Mouse (Mus musculus) heart, postnatal 4 days (tissue): Measurements from ENCODE around the gene Prkg1. TPM values are rescaled to one million over a fixed set of nuclear protein-coding genes. Genes with fewer than 3 reads are reported as not detected.
A peak's percentile ranks its signal among the peaks of the same experiment; 100 is the strongest.

Source experiments
- DNase-seq: peaks from one replicate; pipeline ENCODE4 v3.0.0; 2021
- total RNA-seq, 2 experiments: library from RNA; stranded (reverse); gene quantifications; 2 replicates each; pipeline ENCODE4 v1.2.3; 2021

Gene Prkg1
- total RNA-seq, 2 experiments from 2014 or later: 22.5 to 23.9 TPM

DNA sequence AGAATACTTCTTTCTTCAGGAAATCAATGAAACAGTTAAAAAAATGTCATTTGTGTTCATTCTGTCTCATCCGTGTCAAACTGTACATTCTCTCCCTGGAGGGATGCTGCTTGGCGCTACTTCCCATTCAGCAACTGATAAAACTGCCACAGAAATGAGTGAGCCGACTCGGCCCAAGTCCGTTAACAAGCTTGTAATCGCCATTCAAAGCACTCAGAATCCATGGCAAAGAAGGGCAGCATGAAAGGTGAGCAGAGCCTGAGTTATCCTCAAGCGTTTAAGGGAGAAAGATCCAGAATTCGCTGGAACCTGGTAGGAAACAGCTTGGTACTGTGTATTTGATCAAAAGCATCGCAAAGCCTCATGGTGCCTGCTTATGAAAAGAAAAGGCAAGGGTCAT, 339.6 kb downstream of the Prkg1 start:
- no peak for DNase-seq

DNA sequence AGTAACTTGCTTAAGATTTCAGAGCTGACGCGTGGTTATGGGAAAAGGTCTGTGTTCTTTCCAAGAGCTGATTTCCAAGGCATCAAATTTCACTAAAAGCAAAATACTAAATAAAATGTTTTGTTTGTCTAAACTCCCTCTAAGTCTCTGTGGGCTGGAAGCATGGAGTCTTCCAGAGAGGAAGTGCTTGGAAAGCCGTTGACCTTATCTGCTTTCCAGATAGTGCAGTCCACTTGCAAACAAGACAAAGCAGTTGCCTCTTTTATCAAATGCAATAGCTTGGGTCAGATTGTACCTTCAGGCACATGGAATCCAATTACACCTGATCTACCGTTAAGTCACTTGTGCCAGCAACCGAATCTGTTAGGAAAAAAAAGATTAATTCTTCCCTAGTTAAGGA, 340.5 kb downstream of the Prkg1 start:
- no peak for DNase-seq

DNA sequence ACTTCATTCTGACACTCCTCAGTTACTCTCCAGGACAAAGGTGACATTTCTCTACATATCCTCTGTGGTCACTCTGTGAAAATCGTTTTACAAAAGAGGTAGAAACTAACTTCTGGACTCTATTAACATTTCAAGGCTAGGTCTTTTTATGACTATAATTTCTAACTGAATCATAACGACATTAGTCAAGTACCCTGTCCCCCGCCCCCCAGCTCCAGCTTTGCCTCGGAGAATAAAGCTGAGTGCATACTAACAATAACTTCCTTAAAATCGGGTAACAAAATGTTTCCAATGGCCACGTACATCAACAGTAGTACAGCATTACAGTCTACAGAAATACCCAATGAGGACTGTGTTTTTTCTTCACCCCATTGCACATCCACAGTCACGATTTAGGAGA, 351.3 kb downstream of the Prkg1 start:
- DNase-seq: no peak

DNA sequence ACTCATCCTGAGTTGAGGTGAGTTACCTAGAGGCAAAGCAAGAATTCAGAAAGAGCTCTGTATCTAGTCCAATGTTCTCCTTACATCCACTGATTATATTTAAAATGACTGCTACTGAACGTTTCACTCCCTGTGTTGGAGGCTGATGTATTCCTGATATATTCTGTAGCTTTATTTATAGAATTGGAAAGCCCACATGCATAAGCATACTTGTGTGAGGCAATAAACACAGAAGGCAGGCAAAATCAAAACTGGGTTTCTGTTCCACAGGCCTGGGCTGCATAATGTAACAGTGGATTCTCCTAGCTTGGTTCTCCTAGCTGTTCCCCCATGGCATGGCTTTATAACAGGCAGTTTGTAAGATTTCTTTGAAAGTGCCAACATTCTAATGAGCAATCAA, 368.7 kb downstream of the Prkg1 start:
- DNase-seq: no peak

DNA sequence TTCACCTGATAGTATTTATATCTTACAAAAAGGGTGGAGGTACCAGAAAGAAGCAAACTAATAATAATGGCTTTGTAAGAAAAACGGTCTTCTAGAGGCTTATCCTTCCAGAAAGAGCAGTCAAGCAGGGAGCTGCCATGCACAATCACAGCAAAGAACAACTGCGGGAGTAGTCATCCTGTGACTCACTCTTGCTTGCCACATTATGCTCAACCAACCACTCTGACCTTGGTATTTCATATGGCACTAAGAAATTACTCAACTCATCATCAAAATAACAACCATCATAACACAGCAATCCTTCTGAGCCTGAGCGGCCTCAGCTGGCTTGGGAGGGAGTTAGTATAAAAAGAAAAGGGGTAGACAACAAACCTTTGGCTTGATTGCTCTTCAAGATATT, 379.5 kb downstream of the Prkg1 start:
- no peak for DNase-seq

DNA sequence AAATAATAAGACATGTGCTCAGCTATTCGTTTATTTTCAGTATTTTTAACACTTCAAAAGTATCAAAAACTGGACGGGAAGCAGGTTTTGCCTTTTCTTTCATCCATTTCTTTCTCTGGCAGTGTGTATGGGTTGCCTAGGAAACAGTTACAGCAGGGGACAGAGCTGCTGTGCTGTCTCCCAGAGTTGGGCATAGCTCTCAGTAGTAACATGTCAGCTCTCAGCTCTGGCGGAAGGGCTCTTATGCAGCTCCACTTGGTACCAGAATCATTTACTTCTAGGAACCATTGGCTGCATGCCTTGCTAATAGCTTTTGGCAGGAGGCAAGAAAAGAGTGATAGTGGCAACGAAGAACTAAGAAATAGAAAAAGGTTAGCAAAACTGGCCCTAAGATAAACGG, 381.0 kb downstream of the Prkg1 start:
- no peak for DNase-seq

DNA sequence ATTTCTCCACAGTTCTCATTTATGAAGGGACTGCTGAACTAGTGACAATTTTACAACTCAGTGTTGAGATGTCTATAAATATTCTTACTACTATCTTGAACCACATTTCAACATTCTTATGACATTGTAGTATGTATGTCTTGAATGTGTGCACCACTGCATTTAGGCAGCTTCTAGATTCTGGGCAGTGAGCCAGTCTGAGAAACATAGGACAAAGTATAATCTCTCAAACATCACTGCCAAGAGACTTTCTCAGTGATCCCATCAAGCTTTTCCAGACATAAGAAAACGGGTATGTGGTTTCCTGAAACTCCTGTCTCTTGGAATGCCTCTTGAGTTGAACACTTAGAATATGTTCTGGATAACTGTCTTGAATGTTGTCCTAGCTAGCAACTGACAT, 394.7 kb downstream of the Prkg1 start:
- DNase-seq: no peak

DNA sequence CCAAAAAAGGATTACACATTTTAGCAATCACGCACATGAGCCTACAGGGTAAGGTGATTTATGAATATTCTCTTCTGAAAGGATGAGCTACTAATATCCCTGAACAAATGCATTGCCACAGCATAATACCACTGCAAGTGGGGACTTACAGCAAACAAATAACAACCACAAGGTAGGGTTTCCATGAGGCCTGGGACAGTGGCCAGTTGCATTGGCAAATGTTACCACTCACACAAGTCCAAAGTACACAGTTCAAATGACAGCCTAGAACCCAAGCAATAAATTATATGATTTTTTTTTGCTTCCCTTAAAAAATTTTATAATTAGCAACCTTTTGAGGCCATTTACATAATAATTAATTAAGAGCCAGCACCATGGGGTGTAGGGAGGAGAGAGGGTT, 395.7 kb downstream of the Prkg1 start:
- no peak for DNase-seq

DNA sequence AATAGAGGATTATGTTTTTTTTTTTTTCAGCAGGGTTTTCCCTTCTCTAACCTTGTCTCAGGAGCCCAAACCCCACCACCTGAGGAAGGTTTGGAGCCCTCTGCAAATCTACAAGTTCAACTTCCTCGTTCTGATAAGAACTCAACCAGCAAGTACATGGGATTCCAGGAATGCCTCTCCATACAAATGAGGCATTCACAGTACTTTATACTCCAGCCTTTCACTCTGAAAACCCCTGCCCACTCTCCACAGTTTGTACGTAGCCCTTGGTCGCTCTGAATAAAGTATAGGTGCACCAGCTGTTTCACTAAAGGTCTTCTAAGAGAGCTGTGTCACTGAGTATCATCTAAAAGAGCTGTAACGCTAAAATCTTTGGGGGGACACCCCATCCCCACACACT, 402.8 kb downstream of the Prkg1 start:
- no peak for DNase-seq

DNA sequence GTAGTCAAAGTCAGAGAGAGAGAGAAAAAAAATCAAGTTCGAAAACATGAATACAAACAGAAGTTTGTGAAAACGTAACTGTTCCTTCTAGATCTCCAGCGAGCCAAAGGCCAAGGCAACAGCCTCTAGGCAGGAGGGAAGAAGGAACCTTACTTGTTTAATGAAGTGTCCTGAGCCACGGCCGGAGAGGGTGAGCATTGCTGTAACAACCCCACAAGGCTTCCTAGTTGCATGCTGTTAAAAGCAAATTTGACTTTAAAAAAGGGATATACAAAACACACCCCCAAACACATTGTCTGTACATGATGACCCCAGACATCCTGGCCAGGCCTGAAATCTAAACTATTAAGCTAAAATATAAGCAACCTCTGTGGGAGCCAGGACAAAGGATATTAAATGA, 403.3 kb downstream of the Prkg1 start:
- no peak for DNase-seq

DNA sequence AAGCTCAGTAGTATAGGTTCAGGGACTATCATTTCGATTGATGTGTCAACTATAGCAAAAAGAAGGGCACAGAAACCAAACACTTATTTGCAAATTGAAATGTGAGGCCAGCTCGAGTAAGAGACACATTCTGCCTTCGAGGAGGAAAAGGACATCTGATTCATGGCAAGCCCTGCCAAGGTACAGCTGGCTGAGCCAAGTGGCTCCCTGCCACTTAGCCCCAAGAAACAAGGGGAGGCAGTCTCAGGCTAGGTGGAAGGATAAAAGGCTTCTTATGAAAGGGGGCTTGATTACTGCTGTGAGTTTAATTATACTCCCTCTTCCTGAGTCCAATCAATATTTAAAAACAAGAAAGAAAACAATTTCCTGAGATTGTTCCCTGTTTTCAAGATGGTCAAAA, 403.7 kb downstream of the Prkg1 start:
- DNase-seq: peak; percentile 35

DNA sequence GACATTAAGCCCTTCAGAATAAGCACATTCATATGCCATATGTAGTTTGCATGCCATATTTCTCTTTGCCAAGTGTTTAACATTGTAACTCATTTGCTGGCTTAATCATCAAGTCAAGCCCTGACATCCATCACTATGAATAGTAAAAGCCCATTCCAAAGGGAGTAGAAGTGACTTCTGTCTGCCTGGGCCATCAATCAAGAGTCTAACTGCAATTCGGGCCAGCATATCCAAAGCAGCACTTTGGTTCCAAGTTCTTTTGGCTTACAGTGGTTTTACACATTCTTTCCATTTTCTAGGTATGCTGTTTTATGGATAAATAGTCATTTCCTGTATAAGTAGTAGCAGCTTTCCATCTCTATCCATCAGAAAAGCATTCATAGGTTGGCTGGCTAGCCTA, 409.9 kb downstream of the Prkg1 start:
- DNase-seq: no peak

DNA sequence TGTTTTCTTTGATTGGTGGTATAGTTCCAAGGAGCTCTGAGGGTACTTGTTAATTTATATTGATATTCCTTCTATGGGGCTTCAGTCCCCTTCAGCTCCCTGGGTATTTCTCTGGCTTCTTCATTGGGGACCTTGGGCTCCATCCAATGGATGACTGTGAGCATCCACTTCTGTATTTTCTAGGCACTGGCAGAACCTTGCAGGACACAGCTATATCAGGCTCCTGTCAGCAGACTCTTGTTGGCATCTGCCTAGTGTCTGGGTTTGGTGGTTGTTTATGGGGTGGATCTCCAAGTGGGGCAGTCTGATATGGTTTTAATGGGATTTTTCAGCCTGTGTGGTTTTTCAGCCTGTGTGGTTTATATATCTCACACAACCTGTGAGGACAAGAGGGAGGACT, 412.0 kb downstream of the Prkg1 start:
- peak; percentile 21 for DNase-seq

DNA sequence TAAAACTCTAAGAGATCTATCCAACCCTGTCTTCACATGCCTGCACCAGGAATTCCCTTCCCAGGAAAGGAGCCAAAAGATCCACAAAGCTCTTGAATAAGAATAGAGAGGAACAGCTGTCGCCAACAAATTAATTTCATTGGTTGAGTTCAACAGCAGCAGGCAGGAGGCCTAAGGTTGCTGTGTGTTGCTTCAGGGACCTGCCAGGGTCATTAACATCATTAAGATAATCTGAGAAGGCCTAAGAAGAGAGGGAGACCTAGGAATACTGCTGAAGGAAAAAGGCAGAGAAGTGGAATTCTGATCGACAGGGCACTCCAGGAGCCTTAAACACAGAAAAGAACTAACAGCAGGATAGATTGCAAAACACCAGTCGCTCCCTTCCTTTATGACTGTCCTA, 413.0 kb downstream of the Prkg1 start:
- no peak for DNase-seq

DNA sequence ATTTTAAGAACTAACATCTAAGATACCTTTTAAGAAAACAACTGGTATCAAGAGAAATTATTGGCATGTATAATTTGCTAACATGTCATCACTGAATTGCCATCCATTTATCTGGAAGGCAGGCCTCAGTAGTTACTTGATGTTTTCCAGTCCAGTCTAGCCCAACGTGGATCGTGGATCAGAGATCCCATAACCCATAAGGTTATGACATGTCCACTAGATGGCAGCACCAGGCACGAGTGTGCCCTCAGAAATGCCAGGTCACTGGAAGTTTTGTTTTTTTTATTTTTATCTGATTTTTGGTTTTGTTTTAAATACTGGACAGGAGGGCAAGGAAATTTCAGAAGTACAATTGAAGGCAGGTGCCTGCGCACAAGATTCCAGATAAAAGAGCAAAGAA, 422.7 kb downstream of the Prkg1 start:
- peak; percentile 68 for DNase-seq

DNA sequence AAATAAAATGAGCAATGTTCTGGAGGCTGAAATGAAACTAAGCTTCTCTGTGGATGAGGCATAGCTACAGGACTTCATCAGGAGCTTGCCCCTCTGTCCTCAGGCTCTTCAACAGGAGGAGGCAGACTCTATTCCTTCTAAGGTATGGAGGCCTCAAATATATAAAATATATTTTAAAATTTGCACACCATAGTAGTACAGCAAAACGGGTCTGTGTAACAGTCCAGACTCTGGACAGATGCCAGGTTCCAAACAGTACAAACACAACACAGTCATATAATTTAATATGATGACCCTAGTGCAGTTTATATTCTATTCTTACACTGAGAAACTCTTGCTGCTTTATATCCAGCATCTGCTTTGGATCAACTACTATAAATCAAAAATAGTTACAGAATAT, 423.9 kb downstream of the Prkg1 start:
- no peak for DNase-seq

DNA sequence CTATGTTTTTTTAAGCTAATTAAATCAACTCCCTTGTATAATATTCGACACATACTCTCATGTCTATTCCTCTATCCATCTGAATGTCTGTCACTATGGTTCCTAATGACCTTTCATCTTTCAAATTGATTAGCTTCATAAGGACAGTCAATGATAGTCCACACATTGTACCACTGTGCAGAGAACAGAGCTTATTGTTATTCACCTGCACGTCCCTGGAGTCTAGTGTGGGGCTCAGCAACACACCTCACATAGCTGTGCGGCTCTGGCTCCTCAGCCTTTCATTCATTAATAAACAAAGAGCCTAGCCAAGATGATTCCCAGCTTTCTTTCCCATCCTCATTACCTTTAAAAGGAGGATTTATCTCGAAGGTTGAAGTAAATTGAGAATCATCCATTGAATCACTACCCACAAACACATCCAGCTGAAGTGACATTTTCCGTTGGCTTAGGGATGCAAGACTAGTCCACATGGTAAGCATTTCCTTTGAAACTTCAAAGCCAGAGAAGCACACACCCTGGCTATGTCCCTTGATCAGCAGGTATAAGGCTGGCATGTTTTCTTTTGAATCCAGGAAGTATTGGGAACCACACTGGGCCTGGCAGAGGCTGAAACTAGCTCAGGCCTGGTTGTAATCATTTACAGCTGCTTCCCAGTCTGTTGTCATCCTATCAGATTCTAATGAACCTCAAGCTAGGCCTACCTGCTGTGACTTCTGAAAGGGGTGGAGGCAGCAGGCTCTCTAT, 426.3 kb downstream of the Prkg1 start:
- DNase-seq: no peak

DNA sequence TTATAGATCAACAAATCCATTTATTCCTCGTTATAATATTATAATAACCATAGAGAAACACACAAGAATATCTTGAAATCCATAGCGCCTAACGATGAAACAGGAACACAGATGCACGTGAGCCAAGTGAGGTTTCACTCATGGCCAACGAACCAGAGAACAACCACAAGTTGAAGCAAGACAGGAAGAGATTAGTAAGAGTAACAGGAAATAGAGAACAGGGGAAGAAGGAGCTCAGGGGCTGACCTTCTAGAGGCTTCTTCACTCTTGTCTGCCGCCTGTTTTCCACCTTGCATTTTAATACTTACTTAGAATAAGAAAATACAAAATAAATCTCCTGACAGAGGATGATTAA, 427.0 kb downstream of the Prkg1 start:
- no peak for DNase-seq

DNA sequence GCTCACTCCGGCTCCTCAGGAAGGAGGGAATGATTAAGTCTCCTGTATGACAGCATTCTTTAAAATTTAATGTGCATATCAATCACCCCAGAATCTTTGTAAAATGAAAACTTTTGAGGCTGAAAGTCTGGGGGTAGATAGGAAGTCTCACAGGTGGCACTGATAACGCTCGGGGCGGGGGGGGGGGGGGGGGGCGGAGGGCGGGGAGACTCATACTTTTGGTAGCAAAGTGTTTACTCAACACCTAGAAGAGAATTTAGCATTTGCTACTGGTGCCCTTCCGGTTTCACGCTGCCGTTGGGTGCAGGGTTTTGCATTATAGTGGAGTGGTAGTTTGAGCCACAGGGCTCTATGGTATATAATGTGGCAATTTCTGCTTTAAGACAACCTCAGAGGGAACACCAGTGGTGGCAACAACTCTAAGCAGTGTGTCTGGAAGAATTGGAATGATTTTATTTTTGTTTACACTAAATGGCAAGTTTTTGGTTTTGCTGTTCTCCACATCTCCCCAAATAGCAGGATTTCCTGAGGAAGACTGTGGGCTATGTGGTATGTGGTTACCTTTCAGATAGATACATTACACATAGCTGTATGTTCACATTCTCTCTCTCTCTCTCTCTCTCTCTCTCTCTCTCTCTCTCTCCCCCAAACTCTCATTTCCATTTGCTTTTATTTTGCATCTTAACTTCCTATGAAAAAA, 427.5 kb downstream of the Prkg1 start:
- DNase-seq: no peak

DNA sequence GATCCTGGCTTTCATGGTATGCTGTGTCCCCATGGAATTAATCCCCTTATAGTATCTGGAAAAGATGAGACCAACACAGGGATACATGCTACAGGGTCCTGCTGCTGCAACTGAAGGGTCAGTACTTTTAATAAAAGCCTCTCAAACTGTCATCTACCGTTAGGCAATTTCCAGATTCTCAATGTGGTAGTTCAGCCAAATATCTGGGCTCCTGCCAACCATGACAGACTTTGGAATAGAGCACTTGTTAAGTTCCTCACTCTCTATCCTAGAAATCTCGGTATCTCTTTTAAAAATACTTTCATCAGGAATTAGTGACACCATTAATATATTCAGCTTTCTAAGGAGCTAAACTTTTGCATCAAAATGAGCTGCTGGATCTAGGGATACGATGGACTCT, 428.5 kb downstream of the Prkg1 start:
- DNase-seq: no peak

DNA sequence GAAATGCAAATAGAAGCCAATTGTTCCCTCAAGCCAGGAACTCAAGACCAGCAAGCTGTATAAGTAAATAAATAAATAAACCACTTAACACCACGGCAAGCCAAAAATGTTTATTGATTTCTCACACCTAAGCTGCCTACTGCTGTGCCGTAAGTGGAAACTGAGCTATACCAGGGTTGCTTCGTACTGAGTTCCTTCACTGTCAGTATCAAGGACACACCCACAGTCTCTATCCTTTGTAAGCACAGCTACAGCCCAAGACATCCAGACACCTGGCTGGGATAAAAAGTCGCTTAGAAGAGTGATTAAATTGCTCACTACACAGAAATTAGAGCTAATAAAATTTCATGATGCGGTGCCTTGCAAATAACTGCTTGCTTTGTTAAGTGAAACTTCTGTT, 434.9 kb downstream of the Prkg1 start:
- DNase-seq: no peak

DNA sequence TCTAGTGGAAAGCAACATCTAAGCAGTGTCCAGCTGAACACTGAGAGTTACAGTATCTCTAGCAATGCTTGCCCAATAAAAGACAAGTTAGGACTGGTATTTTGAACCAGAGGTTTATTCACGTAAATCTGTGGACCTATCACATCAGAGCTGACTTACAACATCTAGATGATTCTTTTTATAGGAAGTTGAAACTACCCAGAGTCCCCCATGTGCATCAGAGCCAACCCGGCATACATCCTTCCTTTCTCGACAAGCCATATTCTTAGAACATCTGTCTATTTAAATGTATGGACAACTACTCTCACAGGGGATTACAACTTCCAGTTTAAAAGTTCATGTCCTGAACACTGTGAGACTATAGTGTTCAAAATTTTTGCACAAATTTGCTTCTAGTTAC, 460.1 kb downstream of the Prkg1 start:
- no peak for DNase-seq

DNA sequence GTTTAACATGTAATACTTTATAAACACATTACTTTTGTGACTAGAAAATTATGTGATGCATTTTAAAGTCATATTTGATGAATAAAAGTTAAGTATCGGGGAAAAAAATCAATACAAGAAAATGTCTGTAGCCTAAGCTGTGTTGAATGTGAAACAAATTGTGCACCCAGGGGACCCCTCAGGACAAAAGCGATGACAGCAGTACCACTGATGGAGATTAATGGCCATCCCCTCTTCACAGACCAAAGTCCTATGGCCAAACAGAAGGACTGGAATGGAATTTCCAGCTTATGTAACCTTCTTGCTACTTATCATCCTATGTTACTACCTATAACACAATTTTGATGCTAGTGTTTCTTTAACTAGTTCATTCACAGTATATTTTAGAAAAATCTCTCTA, 473.6 kb downstream of the Prkg1 start:
- DNase-seq: no peak

DNA sequence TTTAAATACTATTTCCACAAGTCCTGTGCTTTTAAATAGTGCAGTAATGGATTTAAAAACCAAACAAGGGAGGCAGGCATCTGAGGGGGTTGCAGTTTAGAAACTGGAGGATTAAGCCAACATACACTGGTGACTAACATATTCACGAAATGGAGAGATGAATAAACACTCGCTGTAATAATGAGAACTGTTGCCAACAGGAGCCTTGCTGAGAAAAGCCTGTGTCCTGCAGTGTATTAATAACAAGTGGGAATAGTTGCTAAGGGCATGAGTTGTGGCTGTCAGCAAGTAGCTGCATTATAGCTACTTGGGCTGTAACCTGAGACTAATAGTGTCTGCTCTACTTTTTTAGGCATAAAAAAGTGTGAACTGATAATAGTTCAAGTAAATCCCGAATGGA, 480.3 kb downstream of the Prkg1 start:
- DNase-seq: no peak

DNA sequence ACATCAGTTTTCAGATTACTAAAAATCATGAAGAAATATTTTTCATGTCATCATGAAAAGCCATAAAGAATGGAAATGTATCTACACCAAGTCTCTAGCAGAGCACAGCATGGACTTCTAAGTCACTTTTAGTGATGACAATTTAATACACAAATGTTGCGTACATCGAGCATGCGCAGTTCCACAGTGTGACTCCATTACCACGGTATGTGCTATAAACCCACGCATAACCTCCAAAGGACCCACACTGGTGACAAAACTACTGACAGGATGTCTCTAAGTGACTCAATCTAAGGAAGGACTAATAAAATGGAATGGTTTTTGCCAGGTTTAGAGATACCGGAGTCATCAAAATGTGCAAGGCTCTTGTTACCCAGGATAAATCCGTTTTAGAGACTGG, 480.7 kb downstream of the Prkg1 start:
- no peak for DNase-seq
